Mouse (Mus musculus) Muller cell, postnatal 12 days (primary cell): ENCODE measurements around the gene Hdac6.

Experiments used
- DNase-seq: peaks from one replicate; pipeline ENCODE4 v3.0.0-alpha.2; 2015; ENCODE audit errors: inconsistent ontology term

The Hdac6 gene

DNA sequence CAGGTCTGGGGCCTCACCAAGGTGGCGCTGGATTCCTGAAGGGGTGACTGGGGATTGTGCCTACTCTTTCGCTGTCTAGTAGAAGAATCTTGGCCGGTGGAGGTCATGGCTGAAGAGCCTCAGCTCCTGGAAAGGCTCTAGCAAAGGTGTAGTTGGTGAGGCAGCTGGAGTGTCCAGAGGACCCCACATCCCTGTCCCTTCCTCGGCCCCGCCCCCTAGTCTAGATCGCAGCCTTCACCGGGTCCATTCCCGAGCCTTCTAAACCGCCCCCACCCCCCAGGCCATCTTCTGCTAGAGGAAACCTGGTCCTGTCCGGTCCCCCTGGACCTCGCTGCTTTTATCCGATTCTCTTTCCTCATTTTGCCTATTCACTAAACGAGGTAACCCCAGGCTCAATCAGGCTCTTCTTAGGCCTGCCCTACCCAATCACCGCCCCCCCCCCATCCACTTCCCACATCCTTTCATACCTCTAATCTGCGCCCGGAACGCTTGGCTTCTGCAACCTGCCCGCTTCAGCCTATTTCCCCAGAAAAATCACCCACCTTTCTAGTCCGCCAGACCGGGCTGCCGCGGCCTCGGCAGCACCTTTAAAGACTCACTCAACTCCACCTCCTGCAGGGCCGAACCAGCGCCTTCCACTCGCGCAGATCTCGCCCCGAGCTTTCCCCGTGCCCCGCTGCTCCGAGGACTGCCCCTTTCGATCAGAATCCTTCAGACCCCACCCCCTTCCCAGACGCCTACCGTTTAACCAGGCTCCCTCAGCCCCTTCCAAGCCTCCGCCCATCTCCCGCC lies at the start of gene Hdac6:
Hdac6 (minus strand) TSS at position 782 of the 792 bp plus-strand sequence.
- peak; percentile 37 for DNase-seq

DNA sequence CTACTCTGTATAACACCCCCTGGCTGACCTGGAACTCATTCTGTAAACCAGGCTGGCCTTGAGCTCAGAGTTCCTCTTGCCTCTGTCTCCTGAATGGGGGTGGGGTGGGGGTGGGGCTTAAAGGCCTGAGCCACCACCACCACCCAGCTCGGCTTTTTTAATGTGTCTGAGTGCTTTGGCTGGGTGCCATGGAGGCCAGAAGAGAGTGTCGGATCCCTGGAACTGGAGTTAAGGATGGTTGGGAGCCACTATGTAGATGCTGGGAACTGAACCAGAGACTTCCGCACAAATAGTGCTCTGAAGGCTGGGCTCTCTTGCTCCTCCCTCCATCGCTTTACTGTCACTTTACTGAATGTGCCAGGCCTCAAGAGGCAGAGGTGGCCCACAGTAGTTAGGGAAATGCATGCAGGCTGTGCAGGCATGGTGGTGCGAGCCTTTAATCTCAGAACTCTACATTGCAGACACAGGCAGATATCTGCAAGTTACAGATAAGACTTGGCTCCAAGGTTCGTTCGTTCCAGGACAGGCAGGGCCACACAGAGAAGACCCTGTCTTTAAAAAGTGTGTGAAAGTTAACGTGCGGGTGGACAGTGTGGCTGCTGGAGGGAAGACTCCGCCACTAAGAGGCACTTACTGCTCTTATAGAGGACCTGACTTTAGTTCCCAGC lies 45.5 kb upstream of the Hdac6 start:
- DNase-seq, result no peak

DNA sequence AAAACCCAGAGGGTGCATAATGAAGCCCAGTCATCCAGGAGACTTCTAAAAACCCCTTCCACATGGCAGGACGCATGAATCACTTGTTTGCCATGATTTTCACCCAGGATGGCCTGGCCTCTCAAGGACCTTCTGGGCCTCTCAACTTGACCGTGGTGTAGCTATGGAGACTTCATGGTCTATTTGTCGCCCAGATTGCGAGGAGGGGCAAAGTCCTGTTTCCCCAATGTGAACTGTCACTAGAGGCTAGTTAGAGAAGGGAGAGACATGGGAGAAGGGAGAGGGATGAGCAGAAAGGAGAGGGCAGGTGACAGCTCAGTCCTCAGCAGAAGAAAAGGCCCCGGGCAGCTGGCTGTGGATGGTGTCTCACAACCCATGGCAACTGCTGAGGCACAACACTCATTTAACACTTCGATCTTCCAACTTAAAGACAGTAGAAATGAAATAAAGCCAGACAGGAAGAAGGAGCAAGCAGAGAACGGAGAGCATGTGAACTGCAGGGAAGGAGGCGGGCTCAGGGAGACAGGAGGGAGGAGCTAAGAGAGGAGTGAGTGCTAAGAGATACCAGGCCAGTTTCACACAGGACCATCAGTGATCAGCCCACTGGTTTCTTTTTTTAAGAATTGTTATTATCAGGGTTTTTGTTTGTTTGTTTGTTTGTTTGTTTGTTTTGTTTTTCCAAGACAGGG lies 44.8 kb upstream of the Hdac6 start:
- no peak for DNase-seq

- no peak for DNase-seq
These were observed 33.7 kb upstream of the Hdac6 start for GRCm38 (mm10) chrX:7981368-7981767.

DNA sequence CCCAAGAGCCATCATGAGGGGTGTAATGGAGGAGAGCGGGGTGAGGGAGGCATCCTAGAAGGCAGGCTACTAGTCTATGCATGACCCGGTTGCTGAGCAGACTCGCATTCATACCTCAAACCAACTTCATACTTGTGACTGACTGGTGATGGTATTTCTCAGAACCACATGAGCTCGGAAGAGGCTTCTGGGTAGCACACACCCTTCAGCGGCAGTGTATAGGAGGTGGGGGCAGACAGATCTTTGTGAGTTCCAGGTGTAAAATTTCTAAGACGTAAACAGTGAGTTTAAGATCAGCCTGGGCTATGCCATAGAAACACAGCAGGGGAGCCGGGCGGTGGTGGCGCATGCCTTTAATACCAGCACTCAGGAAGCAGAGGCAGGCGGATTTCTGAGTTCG lies 30.2 kb upstream of the Hdac6 start, which contains the start of gene Gata1:
Gata1 (minus strand) TSS at position 180 of the 400 bp plus-strand sequence.
- no peak for DNase-seq

- no peak for DNase-seq
These were observed 23.6 kb upstream of the Hdac6 start for GRCm38 (mm10) chrX:7971292-7971691.

DNA sequence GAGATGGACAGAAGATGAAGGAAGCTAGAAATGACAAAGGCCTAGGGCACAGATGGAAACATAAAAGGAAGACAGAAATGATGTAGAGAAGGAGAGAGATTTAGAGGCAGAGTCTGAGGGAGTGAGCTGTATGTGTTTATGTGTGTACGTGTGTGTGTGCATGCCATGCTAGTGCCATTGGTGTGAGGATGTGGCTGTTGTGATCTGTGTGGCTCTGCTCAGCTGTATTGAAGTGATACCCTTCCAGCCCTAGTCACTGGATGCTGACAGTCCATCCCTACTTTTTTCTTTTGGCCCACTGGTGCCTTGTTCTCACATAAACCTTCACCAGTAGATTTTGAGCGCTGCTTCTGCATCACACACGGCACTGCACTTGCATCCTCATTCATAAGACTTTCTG lies 21.2 kb upstream of the Hdac6 start:
- no peak for DNase-seq

DNA sequence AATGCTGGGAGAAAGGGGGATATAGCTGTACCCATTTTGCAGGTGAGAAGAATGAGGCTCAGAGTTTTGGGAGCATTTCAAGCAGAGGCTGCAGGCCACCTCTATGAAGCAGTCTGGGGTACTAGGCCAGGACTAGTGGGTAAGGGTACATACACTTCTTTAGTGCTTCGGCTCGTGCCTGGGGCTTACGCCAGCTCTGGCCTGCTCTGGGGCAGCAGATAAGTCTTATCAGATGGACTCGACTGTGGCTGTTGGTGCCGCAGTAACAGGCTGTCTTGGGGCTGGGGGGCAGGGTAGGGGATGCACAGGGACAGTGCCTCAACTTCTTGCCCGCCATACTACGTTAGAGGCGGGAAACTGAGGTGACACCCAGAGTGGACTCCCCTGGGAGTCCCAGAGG lies 20.5 kb upstream of the Hdac6 start:
- DNase-seq, result no peak

DNA sequence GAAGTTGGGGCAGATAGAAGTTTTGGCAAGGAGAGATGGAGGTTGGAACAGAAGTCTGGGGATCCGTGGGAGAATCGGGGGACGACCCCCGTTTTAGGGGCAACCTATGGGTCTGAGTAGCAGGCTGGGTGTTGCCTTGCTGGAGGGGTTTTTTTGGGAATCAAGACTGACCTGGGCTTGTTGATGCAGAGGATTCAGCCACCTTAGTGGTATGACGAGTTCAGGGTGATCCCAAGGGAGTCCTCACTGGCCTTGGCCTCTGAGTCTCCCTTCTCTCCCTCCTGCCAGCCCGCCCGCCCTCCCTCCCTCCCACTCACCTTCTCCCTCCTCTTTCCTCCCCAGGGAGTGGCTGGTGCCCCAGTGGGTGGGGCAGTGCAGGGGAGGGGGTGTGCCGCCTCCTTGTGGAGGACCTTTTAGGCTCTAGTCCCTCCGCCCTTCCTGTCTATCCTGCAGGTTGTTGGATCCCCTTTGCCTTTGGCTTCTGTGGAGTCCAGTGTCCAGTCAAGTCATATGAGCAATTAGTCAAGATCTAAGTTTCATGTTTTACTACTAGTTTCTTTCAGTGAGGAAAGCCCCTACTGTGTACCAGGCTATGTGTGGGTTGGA lies 20.0 kb upstream of the Hdac6 start:
- no peak for DNase-seq

GRCm38 (mm10) chrX:7966161-7966560 lies 18.5 kb upstream of the Hdac6 start:
- DNase-seq, result no peak

DNA sequence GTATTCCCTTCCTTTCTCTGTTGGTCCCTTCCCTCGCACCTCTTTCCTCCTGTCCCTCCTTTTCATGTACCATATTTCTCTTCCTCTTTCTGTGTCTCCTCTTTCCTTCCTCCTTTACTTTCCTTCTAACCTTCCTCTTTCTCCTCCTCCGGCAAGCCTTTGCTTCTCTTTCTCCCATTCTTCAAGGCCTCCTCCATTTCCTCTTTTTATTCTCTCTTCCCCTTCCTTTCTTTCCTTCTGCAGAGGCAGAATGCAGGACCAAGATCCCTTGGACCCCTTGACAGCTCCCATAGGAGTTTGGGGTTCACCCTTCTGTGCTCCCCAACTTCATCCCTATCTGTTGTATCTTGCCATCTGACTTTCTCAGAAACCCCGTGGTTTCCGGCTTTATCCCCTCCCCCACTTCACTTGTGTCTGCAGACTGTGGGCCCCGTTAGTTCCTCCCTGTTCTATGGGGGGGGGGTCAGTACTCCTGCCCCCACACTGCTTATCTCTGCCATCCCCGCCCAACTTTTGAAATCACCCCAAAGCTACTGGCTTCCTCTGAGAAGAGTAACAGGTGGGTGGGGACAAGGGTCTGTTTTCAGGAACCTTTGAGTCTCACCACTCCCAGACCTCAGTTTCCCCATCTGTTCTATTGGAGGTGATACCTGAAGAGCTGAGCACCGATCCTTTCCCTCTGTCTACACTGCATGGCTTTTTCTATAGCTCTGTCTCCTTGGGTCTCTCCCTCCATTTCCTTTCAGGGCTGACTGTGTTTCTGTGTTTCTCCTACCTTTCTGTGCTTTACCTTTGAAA lies 16.3 kb upstream of the Hdac6 start:
- DNase-seq, result no peak

DNA sequence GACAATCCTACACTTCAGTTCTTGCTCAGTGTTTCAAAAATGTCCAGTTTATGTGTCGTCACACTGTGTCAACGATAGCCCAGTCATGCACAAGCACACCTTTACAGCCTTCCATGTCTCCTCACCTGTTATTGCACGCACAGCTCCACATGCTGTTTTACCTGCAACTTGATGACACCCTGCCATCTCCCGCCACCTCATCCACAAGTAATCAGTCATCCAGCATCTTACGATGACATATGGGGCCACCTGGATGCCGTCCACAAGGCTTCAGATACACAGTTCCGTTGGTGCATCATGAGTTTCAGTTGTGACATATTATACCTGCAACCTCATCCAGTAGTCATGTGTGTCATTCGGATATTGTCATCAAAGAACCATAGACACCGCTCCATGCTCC lies 11.2 kb upstream of the Hdac6 start:
- DNase-seq, result no peak

DNA sequence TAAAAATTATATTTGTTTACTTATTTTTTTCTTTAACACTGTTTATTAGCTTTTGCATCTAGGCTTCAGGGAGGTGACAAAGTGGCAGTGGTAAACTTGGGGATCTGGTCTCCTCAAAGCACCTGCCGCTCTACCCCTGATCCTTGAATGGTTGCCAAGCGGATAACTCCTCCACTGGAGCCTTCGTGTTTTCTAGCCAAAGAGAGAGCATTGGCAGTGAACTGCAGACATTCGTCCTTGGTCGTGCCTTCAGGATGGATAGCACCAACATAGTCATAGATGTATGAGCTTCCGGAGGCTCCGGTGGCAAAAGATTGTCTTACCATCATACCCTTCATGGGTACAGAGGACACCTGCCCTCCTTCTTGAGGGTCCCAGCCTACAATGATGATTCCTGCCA lies 2.4 kb upstream of the Hdac6 start:
- no peak for DNase-seq

DNA sequence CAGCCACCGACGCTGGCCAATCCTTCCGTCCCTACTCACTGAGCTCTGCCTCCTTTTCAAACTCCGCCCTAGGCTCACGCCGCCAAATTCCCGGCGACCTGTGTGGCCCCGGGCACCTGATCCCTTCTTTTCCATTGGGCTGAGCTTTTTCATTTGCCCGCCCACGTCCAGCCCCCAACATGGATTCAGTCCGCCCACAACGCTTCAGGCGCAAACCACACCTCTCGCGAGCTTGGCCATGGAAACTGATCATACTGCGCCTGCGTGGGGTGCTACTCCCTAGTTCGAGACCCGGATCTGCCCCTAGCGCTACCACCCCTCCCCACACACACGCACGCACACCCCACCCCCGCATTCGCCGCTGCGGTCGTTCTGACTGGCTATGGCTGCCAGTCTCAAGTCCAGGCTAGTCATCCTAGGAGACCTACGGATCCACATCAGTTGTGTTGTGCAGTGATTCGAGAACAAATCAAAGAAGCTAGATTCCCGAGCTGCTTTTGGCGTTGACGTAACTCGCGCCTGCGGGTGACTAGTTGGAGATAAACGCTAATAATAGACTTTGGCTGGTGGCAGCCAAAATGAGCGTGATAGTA lies 307 bp upstream of the Hdac6 start:
- DNase-seq, result peak; percentile 97

GRCm38 (mm10) chrX:7945618-7946017 lies 2.1 kb downstream of the Hdac6 start:
- DNase-seq, result no peak

GRCm38 (mm10) chrX:7937667-7938066 lies 10.0 kb downstream of the Hdac6 start:
- DNase-seq, result no peak

GRCm38 (mm10) chrX:7936874-7937273 lies 10.8 kb downstream of the Hdac6 start:
- no peak for DNase-seq

- no peak for DNase-seq
These were observed 19.4 kb downstream of the Hdac6 start, which contains the start of gene Eras for GRCm38 (mm10) chrX:7928270-7928790. TSS of gene Eras (minus strand) at chrX:7928607.

GRCm38 (mm10) chrX:7927116-7927515 lies 20.6 kb downstream of the Hdac6 start:
- DNase-seq, result no peak

- no peak for DNase-seq
These were observed 21.4 kb downstream of the Hdac6 start for GRCm38 (mm10) chrX:7926266-7926665.

GRCm38 (mm10) chrX:7922032-7922431 lies 25.7 kb downstream of the Hdac6 start:
- no peak for DNase-seq
